Mouse (Mus musculus) heart, embryonic 12.5 days (tissue): ENCODE measurements around the gene Ubash3b. TPM values are rescaled to one million over a fixed set of nuclear protein-coding genes. Genes with fewer than 3 reads are reported as not detected.

Source experiments
- ATAC-seq: fragments of 200-750 bp; cut with Nextera tagmentation; 2 replicates; pipeline ENCODE4 v1.8.0; 2017; ENCODE audit warnings: moderate TSS enrichment, moderate library complexity; ENCODE audit not compliant: insufficient number of reproducible peaks, low FRiP score
- H3K27ac ChIP-seq: fragments of 300-500 bp; sonication (generic); 2 replicates; pipeline ENCODE4 v1.5.1; 2016; ENCODE audit warnings: mild to moderate bottlenecking, moderate library complexity; ENCODE audit not compliant: poor library complexity, severe bottlenecking
- H3K27me3 ChIP-seq: fragments of 300-500 bp; sonication (generic); replicated peaks from 2 replicates; pipeline ENCODE4 v1.6.1; 2016; ENCODE audit warnings: mild to moderate bottlenecking, moderate library complexity
- H3K36me3 ChIP-seq: fragments of 300-500 bp; sonication (generic); 2 replicates; pipeline ENCODE4 v1.6.1; 2016; ENCODE audit warnings: mild to moderate bottlenecking, moderate library complexity
- H3K4me1 ChIP-seq: fragments of 300-500 bp; sonication (generic); replicated peaks from 2 replicates; pipeline ENCODE4 v1.6.1; 2016; ENCODE audit warnings: mild to moderate bottlenecking
- H3K4me2 ChIP-seq: fragments of 300-500 bp; sonication (generic); 2 replicates; pipeline ENCODE4 v1.6.1; 2016; ENCODE audit warnings: mild to moderate bottlenecking, moderate library complexity
- H3K4me3 ChIP-seq: fragments of 300-500 bp; sonication (generic); 2 replicates; pipeline ENCODE4 v1.5.1; 2016; ENCODE audit warnings: mild to moderate bottlenecking
- H3K9ac ChIP-seq: fragments of 300-500 bp; sonication (generic); 2 replicates; pipeline ENCODE4 v1.6.1; 2016; ENCODE audit warnings: mild to moderate bottlenecking, moderate library complexity
- H3K9me3 ChIP-seq: fragments of 300-500 bp; sonication (generic); replicated peaks from 2 replicates; pipeline ENCODE4 v1.6.1; 2016; ENCODE audit warnings: mild to moderate bottlenecking, moderate library complexity
- WGBS: fragments of 180-500 bp; shearing (Covaris S2); methylation state at CpG from one replicate; pipeline ENCODE4 v1.1.7; 2016; 5-methylcytosine and 5-hydroxymethylcytosine counted together
- polyA plus RNA-seq: library from polyadenylated mRNA; unstranded; fragments of >200 nt; fragmentation: Nextera tagmentation; extraction: Ambion mirVana; gene quantifications from 2 replicates; pipeline ENCODE4 v1.2.1, GENCODE M21; 2016

The Ubash3b gene
- polyA plus RNA-seq, 1 experiment from 2014 or later, result 13.3 TPM

- 41% methylated on average over 5 of the region's 5 CpGs for WGBS
- Histone ChIP-seq H3K4me2 (no peak overlapping the region), H3K4me3 (no peak overlapping the region), H3K27me3 (no peaks in the 10 kb centered on the region), H3K36me3 (peaks cover 37% of the 10 kb centered on the region), H3K4me1 (peaks cover 9% of the 10 kb centered on the region), H3K9ac (no peak overlapping the region), H3K27ac (no peak overlapping the region), H3K9me3 (no peaks in the 10 kb centered on the region)
- no peak for ATAC-seq
These were observed 133.0 kb downstream of the Ubash3b start for GRCm38 (mm10) chr9:41028470-41028869.

- Histone ChIP-seq H3K4me1 (peaks cover 8% of the 10 kb centered on the region; the same call in 1 of the 2 replicates), H3K4me3 (no peak overlapping the region), H3K9ac (no peak overlapping the region), H3K27me3 (no peaks in the 10 kb centered on the region), H3K9me3 (no peaks in the 10 kb centered on the region), H3K27ac (no peak overlapping the region), H3K4me2 (no peak overlapping the region), H3K36me3 (peaks cover 51% of the 10 kb centered on the region)
- ATAC-seq, result no peak
- 47% methylated on average over 3 of the region's 3 CpGs for WGBS
These were observed 139.8 kb downstream of the Ubash3b start for GRCm38 (mm10) chr9:41021690-41022089.

- Histone ChIP-seq H3K4me2 (no peak overlapping the region), H3K4me1 (peaks cover 8% of the 10 kb centered on the region; the same call in 1 of the 2 replicates), H3K9me3 (no peaks in the 10 kb centered on the region), H3K9ac (no peak overlapping the region), H3K4me3 (no peak overlapping the region), H3K36me3 (peaks cover 46% of the 10 kb centered on the region), H3K27me3 (no peaks in the 10 kb centered on the region), H3K27ac (no peak overlapping the region)
- no peak for ATAC-seq
- 80% methylated on average over 3 of the region's 3 CpGs for WGBS
These were observed 141.0 kb downstream of the Ubash3b start for GRCm38 (mm10) chr9:41020486-41020885.

GRCm38 (mm10) chr9:41014512-41014911, 147.0 kb downstream of the Ubash3b start:
- no peak overlapping the region for H3K27ac ChIP-seq
- no peak for ATAC-seq
- WGBS, result 59% methylated on average over 4 of the region's 4 CpGs
- peaks cover 18% of the 10 kb centered on the region; the same call in 1 of the 2 replicates for H3K36me3 ChIP-seq
- H3K9ac ChIP-seq, result no peak overlapping the region
- no peak overlapping the region for H3K4me2 ChIP-seq
- H3K4me1 ChIP-seq, result no peaks in the 10 kb centered on the region
- no peaks in the 10 kb centered on the region for H3K27me3 ChIP-seq
- H3K4me3 ChIP-seq, result no peak overlapping the region
- no peaks in the 10 kb centered on the region for H3K9me3 ChIP-seq

GRCm38 (mm10) chr9:41012456-41012855, 149.0 kb downstream of the Ubash3b start:
- Histone ChIP-seq H3K27ac (no peak overlapping the region), H3K4me3 (no peak overlapping the region), H3K27me3 (no peaks in the 10 kb centered on the region), H3K9ac (no peak overlapping the region), H3K4me2 (no peak overlapping the region), H3K9me3 (no peaks in the 10 kb centered on the region), H3K36me3 (peaks cover 11% of the 10 kb centered on the region; the same call in 1 of the 2 replicates), H3K4me1 (no peaks in the 10 kb centered on the region)
- WGBS, result 90% methylated on average over 5 of the region's 5 CpGs
- ATAC-seq, result no peak

GRCm38 (mm10) chr9:41011512-41012436, 149.7 kb downstream of the Ubash3b start:
- no peak for ATAC-seq
- WGBS, result 83% methylated on average over 13 of the region's 13 CpGs
- H3K4me3 ChIP-seq, result no peak overlapping the region
- H3K9ac ChIP-seq, result no peak overlapping the region
- no peak overlapping the region for H3K4me2 ChIP-seq
- no peak overlapping the region for H3K27ac ChIP-seq
- H3K4me1 ChIP-seq, result no peaks in the 10 kb centered on the region
- no peaks in the 10 kb centered on the region for H3K9me3 ChIP-seq
- H3K36me3 ChIP-seq, result peaks cover 8% of the 10 kb centered on the region; the same call in 1 of the 2 replicates
- no peaks in the 10 kb centered on the region for H3K27me3 ChIP-seq

- Histone ChIP-seq H3K27ac (no peak overlapping the region), H3K9ac (no peak overlapping the region), H3K4me2 (no peak overlapping the region), H3K4me3 (no peak overlapping the region), H3K9me3 (no peaks in the 10 kb centered on the region), H3K27me3 (no peaks in the 10 kb centered on the region), H3K36me3 (no peaks in the 10 kb centered on the region), H3K4me1 (no peaks in the 10 kb centered on the region)
- 47% methylated on average over 1 of the region's 1 CpGs for WGBS
- ATAC-seq, result no peak
These were observed 153.7 kb downstream of the Ubash3b start for GRCm38 (mm10) chr9:41007785-41008184.

GRCm38 (mm10) chr9:41004415-41004814, 157.1 kb downstream of the Ubash3b start, which contains the start of gene Crtam:
Gene Crtam (minus strand): TSS chr9:41004628.
- Histone ChIP-seq H3K9me3 (no peaks in the 10 kb centered on the region), H3K9ac (no peak within 1 kb of the TSS), H3K36me3 (no peaks in the 10 kb centered on the region), H3K4me1 (no peaks in the 10 kb centered on the region), H3K27me3 (no peaks in the 10 kb centered on the region), H3K27ac (no peak within 1 kb of the TSS), H3K4me2 (no peak within 1 kb of the TSS), H3K4me3 (no peak within 1 kb of the TSS)
- ATAC-seq, result no peak
- 24% methylated on average over 4 of the region's 4 CpGs for WGBS

GRCm38 (mm10) chr9:40997116-40997779, 164.2 kb downstream of the Ubash3b start:
- no peaks in the 10 kb centered on the region for H3K36me3 ChIP-seq
- no peaks in the 10 kb centered on the region for H3K27me3 ChIP-seq
- no peak overlapping the region for H3K27ac ChIP-seq
- no peak for ATAC-seq
- H3K9ac ChIP-seq, result no peak overlapping the region
- H3K4me2 ChIP-seq, result no peak overlapping the region
- no peaks in the 10 kb centered on the region for H3K4me1 ChIP-seq
- H3K4me3 ChIP-seq, result no peak overlapping the region
- no peaks in the 10 kb centered on the region for H3K9me3 ChIP-seq
- 80% methylated on average over 7 of the region's 7 CpGs for WGBS

- no peaks in the 10 kb centered on the region for H3K4me1 ChIP-seq
- no peak overlapping the region for H3K27ac ChIP-seq
- H3K4me3 ChIP-seq, result no peak overlapping the region
- H3K9me3 ChIP-seq, result no peaks in the 10 kb centered on the region
- no peak for ATAC-seq
- no peak overlapping the region for H3K4me2 ChIP-seq
- WGBS, result 67% methylated on average over 5 of the region's 5 CpGs
- no peaks in the 10 kb centered on the region for H3K36me3 ChIP-seq
- H3K27me3 ChIP-seq, result no peaks in the 10 kb centered on the region
- H3K9ac ChIP-seq, result no peak overlapping the region
These were observed 167.4 kb downstream of the Ubash3b start for GRCm38 (mm10) chr9:40994075-40994474.

- Histone ChIP-seq H3K4me1 (no peaks in the 10 kb centered on the region), H3K9ac (no peak overlapping the region), H3K36me3 (no peaks in the 10 kb centered on the region), H3K4me2 (no peak overlapping the region), H3K9me3 (no peaks in the 10 kb centered on the region), H3K27ac (no peak overlapping the region), H3K27me3 (0 out of 2 replicates have a peak, but pooled peaks cover 4% of the 10 kb centered on the region), H3K4me3 (no peak overlapping the region)
- ATAC-seq, result no peak
- 83% methylated on average over 6 of the region's 6 CpGs for WGBS
These were observed 170.0 kb downstream of the Ubash3b start for GRCm38 (mm10) chr9:40991511-40991910.
